Mouse (Mus musculus): Measurements from ENCODE around the gene Minar1. TPM values are rescaled to one million over a fixed set of nuclear protein-coding genes. Genes with fewer than 3 reads are reported as not detected.

Minar1 gene
- polyA plus RNA-seq, 1 experiment from 2014 or later: 0.95 TPM

DNA sequence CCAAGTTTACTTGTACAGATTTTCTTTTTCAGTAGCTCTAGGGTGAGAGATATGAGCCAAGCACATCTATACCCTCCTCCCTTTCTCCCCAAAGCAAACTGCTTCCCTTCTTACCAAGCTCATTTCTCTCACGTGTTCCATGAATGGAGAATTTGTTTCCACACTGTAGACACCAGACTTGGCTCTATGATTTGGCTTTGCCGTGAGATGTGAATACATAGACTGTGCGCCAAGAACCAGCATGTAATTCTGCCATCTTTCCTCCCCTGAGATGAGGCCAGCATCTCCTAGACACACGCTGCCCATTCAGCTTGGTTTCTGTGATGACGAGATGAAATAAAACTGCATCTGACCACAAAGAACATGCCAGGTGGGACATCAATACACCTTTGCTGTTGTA, 44.5 kb downstream of the Minar1 start:
- H3K4me2 ChIP-seq (ENCODE audit: low read length): no peak overlapping the region
- no peak for ATAC-seq (ENCODE audit: low FRiP score, low TSS enrichment)
- no peaks in the 10 kb centered on the region for H3K36me3 ChIP-seq (ENCODE audit: control insufficient read depth, insufficient read depth, low read length)
- no peak for DNase-seq
- no peak overlapping the region for H3K9ac ChIP-seq (replicated peaks; ENCODE audit: low read length)
- H3K27ac ChIP-seq (replicated peaks; ENCODE audit: low read depth, low read length): no peak overlapping the region
- no peaks in the 10 kb centered on the region for H3K9me3 ChIP-seq (ENCODE audit: control insufficient read depth, low read length)
- WGBS: 91% methylated on average over 5 of the region's 5 CpGs
- no peak overlapping the region for H3K4me3 ChIP-seq (replicated peaks; ENCODE audit: low read depth, low read length)
- H3K4me1 ChIP-seq (ENCODE audit: control insufficient read depth, insufficient read depth, low read length): no peaks in the 10 kb centered on the region
- no peaks in the 10 kb centered on the region for H3K27me3 ChIP-seq (ENCODE audit: control insufficient read depth, insufficient read depth, low read length)

DNA sequence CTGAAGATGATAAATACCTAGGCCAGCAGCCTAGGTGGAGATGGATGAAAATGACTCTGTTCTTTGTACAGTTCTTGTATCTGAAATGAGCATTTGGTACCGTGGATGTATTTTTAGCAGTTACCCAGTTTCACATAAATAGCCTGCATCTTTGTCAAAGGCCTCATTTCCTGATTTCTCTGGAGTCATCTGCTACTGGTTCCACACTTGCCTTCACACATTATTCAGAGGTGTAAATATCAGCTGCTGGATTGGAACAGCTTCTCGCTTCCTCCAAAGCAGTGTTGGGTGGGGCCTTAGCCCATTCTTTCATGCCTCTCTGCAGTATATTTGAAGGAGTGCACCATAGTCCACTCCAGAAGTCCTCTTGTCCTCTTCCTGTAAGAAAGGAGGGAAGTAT, 70.3 kb downstream of the Minar1 start:
- no peak overlapping the region for H3K27ac ChIP-seq (replicated peaks; ENCODE audit: low read depth, low read length)
- no peaks in the 10 kb centered on the region for H3K36me3 ChIP-seq (ENCODE audit: control insufficient read depth, insufficient read depth, low read length)
- H3K9me3 ChIP-seq (ENCODE audit: control insufficient read depth, low read length): no peaks in the 10 kb centered on the region
- no peak for DNase-seq
- H3K27me3 ChIP-seq (ENCODE audit: control insufficient read depth, insufficient read depth, low read length): no peaks in the 10 kb centered on the region
- ATAC-seq (ENCODE audit: low FRiP score, low TSS enrichment): no peak
- no peak overlapping the region for H3K4me3 ChIP-seq (replicated peaks; ENCODE audit: low read depth, low read length)
- H3K4me1 ChIP-seq (ENCODE audit: control insufficient read depth, insufficient read depth, low read length): no peaks in the 10 kb centered on the region
- H3K4me2 ChIP-seq (ENCODE audit: low read length): no peak overlapping the region
- no peak overlapping the region for H3K9ac ChIP-seq (replicated peaks; ENCODE audit: low read length)
- WGBS: 84% methylated on average over 2 of the region's 2 CpGs

Other genes with a start within 250 kb of the Minar1 start
- gene Tmed3, start 81.9 kb upstream of the Minar1 start, polyA plus RNA-seq (2014; fragmentation: Nextera tagmentation; extraction: Ambion mirVana): 47.7 and 50.3 TPM in 2 replicates
- 0.05 TPM in 2 replicates for gene Ankrd34c, start 115.3 kb upstream of the Minar1 start, polyA plus RNA-seq (2014; fragmentation: Nextera tagmentation; extraction: Ambion mirVana)

All from midbrain, embryonic 14.5 days (tissue).